Mouse (Mus musculus): ENCODE results near the gene Ero1lb.

GRCm38 (mm10) chr13:12543880-12544568 is 21.6 kb upstream of the Ero1lb start:
- no peak for TF ChIP-seq CTCF (IDR thresholded peaks at IDR 0.05; ENCODE audit: extremely low read depth, insufficient read depth, insufficient read length, insufficient replicate concordance)
- no peak for TF ChIP-seq POLR2A (IDR thresholded peaks at IDR 0.05; ENCODE audit: low read depth, low read length)

All from spleen, adult 2 months (tissue).